Mouse (Mus musculus): ENCODE measurements around the gene Cela1. TPM values are rescaled to one million over a fixed set of nuclear protein-coding genes. Genes with fewer than 3 reads are reported as not detected.

Cela1 gene
- under 1 TPM; 0.70 to 0.74 TPM for total RNA-seq (2021)
- long read RNA-seq, experiment 1, result 0 reads
- long read RNA-seq, experiment 2, result 0 reads

- no peak for DNase-seq (ENCODE audit: low spot score in 2 of 2)
These were observed at the start of gene Cela1 for GRCm38 (mm10) chr15:100687430-100687971. TSS of gene Cela1 (minus strand) at chr15:100687921.

- DNase-seq (ENCODE audit: low spot score in 2 of 2), result no peak
These were observed 48.2 kb upstream of the Cela1 start for GRCm38 (mm10) chr15:100735953-100736300.

GRCm38 (mm10) chr15:100735095-100735952 lies 47.6 kb upstream of the Cela1 start:
- DNase-seq (ENCODE audit: low spot score in 2 of 2), result peak in 1 of 2 experiments; percentile 33

GRCm38 (mm10) chr15:100732580-100732979 lies 44.9 kb upstream of the Cela1 start:
- no peak for DNase-seq (ENCODE audit: low spot score in 2 of 2)

- DNase-seq (ENCODE audit: low spot score in 2 of 2), result no peak
These were observed 43.4 kb upstream of the Cela1 start for GRCm38 (mm10) chr15:100731081-100731480.

- DNase-seq (ENCODE audit: low spot score in 2 of 2), result no peak
These were observed 41.7 kb upstream of the Cela1 start, which contains the start of gene Galnt6 for GRCm38 (mm10) chr15:100729281-100729985. TSS of gene Galnt6 (minus strand) at chr15:100729376.

GRCm38 (mm10) chr15:100728586-100728985 lies 40.9 kb upstream of the Cela1 start:
- no peak for DNase-seq (ENCODE audit: low spot score in 2 of 2)

- DNase-seq (ENCODE audit: low spot score in 2 of 2), result no peak
These were observed 40.1 kb upstream of the Cela1 start for GRCm38 (mm10) chr15:100727834-100728233.

- DNase-seq (ENCODE audit: low spot score in 2 of 2), result no peak
These were observed 39.0 kb upstream of the Cela1 start for GRCm38 (mm10) chr15:100726721-100727120.

GRCm38 (mm10) chr15:100723505-100723904 lies 35.8 kb upstream of the Cela1 start:
- no peak for DNase-seq (ENCODE audit: low spot score in 2 of 2)

- DNase-seq (ENCODE audit: low spot score in 2 of 2), result no peak
These were observed 34.8 kb upstream of the Cela1 start for GRCm38 (mm10) chr15:100722564-100722963.

- DNase-seq (ENCODE audit: low spot score in 2 of 2), result no peak
These were observed 34.3 kb upstream of the Cela1 start for GRCm38 (mm10) chr15:100722026-100722425.

GRCm38 (mm10) chr15:100721445-100721844 lies 33.7 kb upstream of the Cela1 start:
- DNase-seq (ENCODE audit: low spot score in 2 of 2), result no peak

- DNase-seq (ENCODE audit: low spot score in 2 of 2), result no peak
These were observed 32.3 kb upstream of the Cela1 start for GRCm38 (mm10) chr15:100720066-100720465.

- no peak for DNase-seq (ENCODE audit: low spot score in 2 of 2)
These were observed 31.5 kb upstream of the Cela1 start for GRCm38 (mm10) chr15:100719217-100719616.

- no peak for DNase-seq (ENCODE audit: low spot score in 2 of 2)
These were observed 30.9 kb upstream of the Cela1 start for GRCm38 (mm10) chr15:100718572-100718971.

GRCm38 (mm10) chr15:100717933-100718332 lies 30.2 kb upstream of the Cela1 start:
- no peak for DNase-seq (ENCODE audit: low spot score in 2 of 2)

GRCm38 (mm10) chr15:100715399-100715993 lies 27.8 kb upstream of the Cela1 start:
- no peak for DNase-seq (ENCODE audit: low spot score in 2 of 2)

GRCm38 (mm10) chr15:100714470-100714869 lies 26.7 kb upstream of the Cela1 start:
- no peak for DNase-seq (ENCODE audit: low spot score in 2 of 2)

GRCm38 (mm10) chr15:100710838-100711237 lies 23.1 kb upstream of the Cela1 start:
- no peak for DNase-seq (ENCODE audit: low spot score in 2 of 2)

GRCm38 (mm10) chr15:100708433-100709078 lies 20.8 kb upstream of the Cela1 start:
- DNase-seq (ENCODE audit: low spot score in 2 of 2), result no peak
